Mouse (Mus musculus) E14TG2a.4 (cell line): Measurements from ENCODE around the gene Hbb-y.
"Not testable (repeated sequence)": the region's sequence is repeated elsewhere in the genome, so short reads cannot be mapped to it uniquely, and the experiment has no call there.

Experiments used
- H3K27me3 ChIP-seq: 2 replicates; pipeline ENCODE4 v1.6.1; 2014; ENCODE audit warnings: low read length, control low read depth; ENCODE audit not compliant: insufficient read depth
- H3K36me3 ChIP-seq: 2 replicates; pipeline ENCODE4 v1.6.1; 2014; ENCODE audit warnings: low read length, control low read depth; ENCODE audit not compliant: insufficient read depth
- H3K4me1 ChIP-seq: replicated peaks from 2 replicates; pipeline ENCODE4 v1.6.1; 2014; ENCODE audit warnings: low read depth, low read length, control low read depth
- H3K4me3 ChIP-seq: replicated peaks from 2 replicates; pipeline ENCODE4 v1.5.1; 2014; ENCODE audit warnings: mild to moderate bottlenecking, low read length
- H3K9me3 ChIP-seq: 2 replicates; pipeline ENCODE4 v1.6.1; 2014; ENCODE audit warnings: low read length, control low read depth
- CTCF ChIP-seq: conservative IDR thresholded peaks from 2 replicates; pipeline ENCODE4 v1.5.1; 2014; ENCODE audit warnings: low read length
- NANOG ChIP-seq: IDR thresholded peaks from 2 replicates; pipeline ENCODE4 v1.6.1; 2014; ENCODE audit warnings: borderline replicate concordance, low read length, mixed read lengths
- POU5F1 ChIP-seq: IDR thresholded peaks from 2 replicates; pipeline ENCODE4 v1.6.1; 2014; ENCODE audit warnings: low read length, borderline replicate concordance

Gene Hbb-y

GRCm38 (mm10) chr7:103860855-103861254, 7.8 kb upstream of the Hbb-y start:
- TF ChIP-seq NANOG (no peak), CTCF (no peak), POU5F1 (no peak)
- no peaks in the 10 kb centered on the region for H3K27me3 ChIP-seq

GRCm38 (mm10) chr7:103859076-103859475, 6.1 kb upstream of the Hbb-y start:
- Histone ChIP-seq H3K9me3 (no peaks in the 10 kb centered on the region), H3K4me1 (peaks cover 10% of the 10 kb centered on the region), H3K27me3 (no peaks in the 10 kb centered on the region), H3K36me3 (no peaks in the 10 kb centered on the region), H3K4me3 (no peak overlapping the region)
- TF ChIP-seq NANOG (no peak), POU5F1 (no peak), CTCF (no peak)

More at GRCm38 (mm10) chr7:103860855-103861254, 7.8 kb upstream of the Hbb-y start:
- no peaks in the 10 kb centered on the region for H3K9me3 ChIP-seq
- peaks cover 10% of the 10 kb centered on the region for H3K4me1 ChIP-seq
- no peaks in the 10 kb centered on the region for H3K36me3 ChIP-seq
- no peak overlapping the region for H3K4me3 ChIP-seq

- H3K27me3 ChIP-seq = no peaks in the 10 kb centered on the region
- no peaks in the 10 kb centered on the region for H3K36me3 ChIP-seq
- no peak overlapping the region for H3K4me3 ChIP-seq
- no peak for TF ChIP-seq POU5F1
- TF ChIP-seq CTCF = no peak
- no peak for TF ChIP-seq NANOG
- H3K4me1 ChIP-seq = no peaks in the 10 kb centered on the region
- no peaks in the 10 kb centered on the region for H3K9me3 ChIP-seq
Observed at GRCm38 (mm10) chr7:103854669-103855068, 1.7 kb upstream of the Hbb-y start.

- Histone ChIP-seq H3K9me3 (no peaks in the 10 kb centered on the region), H3K4me1 (no peaks in the 10 kb centered on the region), H3K36me3 (no peaks in the 10 kb centered on the region), H3K27me3 (no peaks in the 10 kb centered on the region), H3K4me3 (no peak overlapping the region)
- TF ChIP-seq CTCF (no peak), POU5F1 (no peak), NANOG (no peak)
Observed at GRCm38 (mm10) chr7:103844525-103845325, 8.3 kb downstream of the Hbb-y start.

GRCm38 (mm10) chr7:103843034-103843433, 10.0 kb downstream of the Hbb-y start, which contains the start of gene Hbb-bh1:
Gene Hbb-bh1, minus strand, starts transcription at chr7:103843164.
- Histone ChIP-seq H3K4me1 (no peaks in the 10 kb centered on the region), H3K4me3 (no peak within 1 kb of the TSS), H3K9me3 (no peaks in the 10 kb centered on the region), H3K36me3 (no peaks in the 10 kb centered on the region), H3K27me3 (no peaks in the 10 kb centered on the region)
- no peak for TF ChIP-seq CTCF
- TF ChIP-seq NANOG = no peak
- no peak for TF ChIP-seq POU5F1

GRCm38 (mm10) chr7:103840268-103840667, 12.7 kb downstream of the Hbb-y start, which contains the start of gene Hbb-bh2:
Gene Hbb-bh2, minus strand, starts transcription at chr7:103840520.
- Histone ChIP-seq H3K4me3 (no peak within 1 kb of the TSS), H3K9me3 (no peaks in the 10 kb centered on the region), H3K36me3 (no peaks in the 10 kb centered on the region), H3K27me3 (no peaks in the 10 kb centered on the region), H3K4me1 (no peaks in the 10 kb centered on the region)
- TF ChIP-seq POU5F1 (no peak), CTCF (no peak), NANOG (no peak)

- no peaks in the 10 kb centered on the region for H3K27me3 ChIP-seq
- no peak for TF ChIP-seq CTCF
- no peaks in the 10 kb centered on the region for H3K9me3 ChIP-seq
- H3K4me3 ChIP-seq = no peak within 1 kb of the TSS
- H3K4me1 ChIP-seq = no peaks in the 10 kb centered on the region
- no peaks in the 10 kb centered on the region for H3K36me3 ChIP-seq
Observed at GRCm38 (mm10) chr7:103827808-103828207, 25.2 kb downstream of the Hbb-y start, which contains the start of gene Hbb-bs. Gene Hbb-bs, minus strand, starts transcription at chr7:103828096.

- not testable (repeated sequence) for H3K27me3 ChIP-seq, H3K4me3 ChIP-seq, H3K4me1 ChIP-seq, H3K9me3 ChIP-seq, H3K36me3 ChIP-seq
Observed at GRCm38 (mm10) chr7:103827139-103827538, 25.9 kb downstream of the Hbb-y start.
